Mouse (Mus musculus): ENCODE data around the gene Akr1cl.

Akr1cl gene

DNA sequence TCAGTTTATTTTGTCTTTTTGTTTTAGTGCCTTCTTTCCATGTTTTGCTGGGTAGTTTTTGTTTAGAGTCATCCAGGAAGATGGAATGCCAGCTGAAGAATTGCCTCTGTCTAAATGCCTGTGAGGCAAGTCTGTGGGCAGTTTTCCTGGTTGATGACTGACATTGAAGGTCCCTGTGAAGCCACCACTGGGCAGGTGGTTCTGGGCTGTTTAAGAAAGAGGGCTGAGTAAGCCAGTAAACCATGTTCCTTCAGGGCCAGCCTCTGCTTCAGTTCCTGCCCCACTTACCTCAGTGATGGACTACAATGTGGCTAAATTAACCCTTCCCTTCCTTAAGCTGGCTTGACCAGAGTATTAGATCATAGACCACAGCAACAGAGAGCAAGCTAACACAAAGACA, 44.4 kb downstream of the Akr1cl start:
- in situ Hi-C loops (cut with MboI) = loop anchor here (10.0 to 25.0 kb wide), 2 partner anchors 273 to 1326 kb away; no protein-coding TSS in a partner anchor

DNA sequence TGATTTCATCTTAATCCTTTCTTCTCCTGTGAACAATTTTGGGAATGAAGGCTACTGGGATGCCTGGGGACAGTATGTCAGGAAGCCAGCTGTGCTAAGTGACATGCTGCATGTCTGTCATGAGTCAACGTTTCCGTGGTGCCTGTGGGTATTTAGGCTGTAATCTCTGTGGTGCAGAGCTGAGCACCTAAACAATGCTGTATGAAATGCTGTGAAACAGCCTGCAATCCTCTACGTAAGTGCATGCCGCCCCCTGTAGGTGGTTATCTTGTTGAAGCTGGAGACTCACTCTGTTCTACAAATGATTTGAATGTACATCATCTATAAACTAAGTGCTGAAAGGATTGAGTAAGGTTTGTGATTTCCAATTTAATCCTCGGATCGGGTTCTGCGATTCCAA, 46.4 kb downstream of the Akr1cl start:
- in situ Hi-C loops (cut with MboI) = loop anchor here (10.0 to 25.0 kb wide), 2 partner anchors 271 to 1324 kb away; no protein-coding TSS in a partner anchor

DNA sequence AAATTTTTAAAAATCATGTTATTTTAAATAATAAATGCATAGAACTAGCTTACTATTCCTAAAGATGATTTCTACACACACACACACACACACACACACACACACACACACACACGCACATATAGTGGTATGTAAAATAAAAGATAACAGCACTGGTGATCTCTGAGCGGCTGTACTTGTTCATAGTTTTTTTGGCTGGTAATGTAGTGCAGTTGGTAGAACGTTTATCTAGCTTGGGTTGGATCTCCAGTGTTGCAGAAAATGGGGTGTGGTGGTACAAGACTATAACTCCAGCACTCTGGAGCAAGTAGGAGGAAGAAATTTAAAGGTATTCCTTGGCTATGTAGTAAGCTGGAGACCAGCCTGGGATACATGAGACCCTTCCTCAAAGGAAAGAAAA, 49.3 kb downstream of the Akr1cl start:
- in situ Hi-C loops (cut with MboI) = loop anchor here (10.0 to 25.0 kb wide), 2 partner anchors 268 to 1321 kb away; no protein-coding TSS in a partner anchor

DNA sequence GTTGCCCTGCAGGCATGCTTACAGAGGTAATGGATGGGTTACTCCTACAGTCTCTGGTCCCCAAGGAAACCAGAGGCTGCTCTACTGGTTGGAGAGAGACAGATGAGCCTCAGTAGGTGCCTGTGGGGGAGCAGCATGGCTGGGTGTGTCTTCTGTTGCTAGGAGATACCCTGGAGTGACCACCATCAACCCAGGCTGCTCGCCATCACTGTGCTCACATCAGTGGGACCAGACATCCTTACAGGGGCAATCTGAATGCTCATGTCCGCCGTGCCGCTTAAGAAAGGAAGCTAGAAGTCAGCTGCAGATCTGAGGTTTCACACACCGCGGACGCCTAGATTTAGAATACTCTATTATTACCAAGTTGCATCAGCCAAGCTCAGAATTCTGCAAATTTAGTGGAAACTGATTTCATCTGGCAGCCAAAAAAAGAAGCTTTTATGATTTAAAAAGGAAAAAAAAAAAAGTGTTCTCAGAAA, 54.2 kb downstream of the Akr1cl start:
- in situ Hi-C loops (cut with MboI) = loop anchor here (25.0 kb wide), 1 partner anchor 1316 kb away; no protein-coding TSS in a partner anchor

DNA sequence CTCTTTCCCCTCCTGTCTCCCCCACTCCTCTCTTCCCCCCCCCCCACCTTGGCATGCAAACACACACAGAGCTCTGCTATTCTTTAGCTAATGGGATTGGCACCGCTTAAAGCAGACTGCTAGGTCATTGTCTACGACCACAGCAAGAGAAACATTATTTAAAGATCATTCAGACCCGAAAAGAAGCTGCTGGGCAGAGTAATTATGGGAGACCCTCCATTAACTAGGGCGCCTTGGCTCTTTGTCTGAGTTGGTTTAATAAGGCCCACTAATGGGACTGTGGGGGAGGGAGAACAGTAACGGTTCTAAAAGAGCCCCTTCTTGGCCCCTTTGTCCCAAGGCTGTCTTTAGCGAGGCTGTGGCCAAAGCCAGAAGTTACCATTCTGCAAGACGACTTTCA, 57.2 kb downstream of the Akr1cl start:
- in situ Hi-C loops (cut with MboI) = loop anchor here (25.0 kb wide), 1 partner anchor 1313 kb away; no protein-coding TSS in a partner anchor

DNA sequence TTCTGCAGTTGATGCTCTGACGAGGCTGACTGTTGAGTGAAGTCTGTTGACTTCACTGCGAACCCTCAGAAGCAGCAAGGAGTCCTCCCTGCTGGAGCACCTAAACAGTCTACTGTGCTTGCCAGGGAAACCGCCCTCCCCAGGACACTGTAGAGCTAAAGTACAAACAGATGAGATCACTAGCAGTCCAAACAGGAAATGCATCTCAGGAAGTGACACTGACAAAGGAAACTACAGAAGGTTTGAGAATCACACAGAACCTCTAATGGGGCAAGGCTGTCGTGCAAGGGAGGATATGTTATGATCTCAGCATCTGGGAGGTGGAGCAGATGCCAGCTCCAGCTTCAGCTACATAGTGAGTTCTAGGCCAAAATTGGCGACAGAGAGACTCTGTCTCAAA, 61.9 kb downstream of the Akr1cl start:
- in situ Hi-C loops (cut with MboI) = no loop called here
